Mouse (Mus musculus): ENCODE measurements around the gene Dgkh. TPM values are rescaled to one million over a fixed set of nuclear protein-coding genes. Genes with fewer than 3 reads are reported as not detected.

Gene Dgkh
- polyA plus RNA-seq, 1 experiment = 1.2 TPM

DNA sequence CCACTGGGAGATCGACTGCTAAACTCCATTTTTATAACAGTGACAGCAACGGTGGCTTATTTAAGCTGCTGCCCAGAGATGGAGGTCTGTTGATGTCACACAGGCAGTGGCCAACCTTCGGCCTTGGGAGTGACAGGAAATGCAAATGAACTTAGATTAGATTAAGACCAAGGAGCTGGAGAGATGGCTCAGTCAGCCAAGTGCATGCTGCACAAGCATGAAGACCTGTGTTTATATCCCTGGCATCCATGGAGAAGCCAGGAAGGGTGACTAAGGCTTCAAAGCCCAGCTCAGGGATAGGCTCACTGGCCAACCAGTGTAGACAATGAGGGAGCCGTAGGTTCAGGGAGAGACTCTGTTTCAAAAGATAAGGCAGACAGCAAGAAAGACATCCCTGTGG is 48.4 kb downstream of the Dgkh start:
- TF ChIP-seq USF1 (IDR thresholded peaks at IDR 0.05; ENCODE audit: low read depth) = no peak
- Histone ChIP-seq H3K36me3 (ENCODE audit: control insufficient read depth, insufficient read depth) (no peaks in the 10 kb centered on the region), H3K4me3 (ENCODE audit: insufficient read depth, poor library complexity, severe bottlenecking) (no peak overlapping the region), H3K79me3 (ENCODE audit: low read depth) (no peaks in the 10 kb centered on the region), H3ac (ENCODE audit: control insufficient read depth, insufficient read length, low read depth) (no peak overlapping the region), H3K79me2 (ENCODE audit: control insufficient read depth, insufficient read depth) (no peaks in the 10 kb centered on the region), H3K27me3 (ENCODE audit: control insufficient read depth, insufficient read depth, insufficient read length) (no peaks in the 10 kb centered on the region)

DNA sequence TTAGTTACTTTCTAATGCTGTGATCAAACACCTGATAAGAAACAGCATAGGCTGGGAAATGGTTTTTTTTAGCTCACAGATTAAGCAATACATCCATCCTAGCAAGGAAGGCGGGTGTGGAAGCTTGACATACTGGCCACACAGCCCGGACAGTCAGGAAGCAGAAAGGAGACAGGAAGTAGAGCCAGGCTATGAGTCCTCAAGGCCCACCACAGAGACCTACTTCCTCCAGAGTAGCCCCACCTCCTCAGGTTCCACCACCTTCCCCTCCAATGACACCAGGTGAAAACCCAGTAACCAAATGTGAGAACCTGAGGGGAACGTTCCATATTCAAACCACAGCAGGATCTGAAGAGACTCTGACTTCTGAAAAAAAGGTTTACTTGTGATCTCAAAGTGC is 53.6 kb downstream of the Dgkh start:
- no peak for TF ChIP-seq MYOD1 (IDR thresholded peaks at IDR 0.05; ENCODE audit: control insufficient read depth, insufficient read length, low read depth)
- no peak for TF ChIP-seq FOSL1 (IDR thresholded peaks at IDR 0.05; ENCODE audit: insufficient read depth, low read length, poor library complexity, severe bottlenecking)
- no peak for TF ChIP-seq MAX (IDR thresholded peaks at IDR 0.05)
- no peak for TF ChIP-seq USF1 (IDR thresholded peaks at IDR 0.05; ENCODE audit: low read depth)
- no peak for TF ChIP-seq CEBPB (IDR thresholded peaks at IDR 0.05; ENCODE audit: low read depth)
- TF ChIP-seq MYOG (IDR thresholded peaks at IDR 0.05; ENCODE audit: control insufficient read depth, extremely low read depth, insufficient read length) = no peak
- no peak for TF ChIP-seq CTCF (IDR thresholded peaks at IDR 0.05; ENCODE audit: control insufficient read depth, insufficient read depth, insufficient read length)
- no peak overlapping the region for H3K4me3 ChIP-seq (ENCODE audit: insufficient read depth, poor library complexity, severe bottlenecking)
- H3K79me2 ChIP-seq (ENCODE audit: control insufficient read depth, insufficient read depth) = no peaks in the 10 kb centered on the region
- H3ac ChIP-seq (ENCODE audit: control insufficient read depth, insufficient read length, low read depth) = no peak overlapping the region
- no peaks in the 10 kb centered on the region for H3K36me3 ChIP-seq (ENCODE audit: control insufficient read depth, insufficient read depth)
- H3K27me3 ChIP-seq (ENCODE audit: control insufficient read depth, insufficient read depth, insufficient read length) = no peaks in the 10 kb centered on the region
- no peaks in the 10 kb centered on the region for H3K79me3 ChIP-seq (ENCODE audit: low read depth)

DNA sequence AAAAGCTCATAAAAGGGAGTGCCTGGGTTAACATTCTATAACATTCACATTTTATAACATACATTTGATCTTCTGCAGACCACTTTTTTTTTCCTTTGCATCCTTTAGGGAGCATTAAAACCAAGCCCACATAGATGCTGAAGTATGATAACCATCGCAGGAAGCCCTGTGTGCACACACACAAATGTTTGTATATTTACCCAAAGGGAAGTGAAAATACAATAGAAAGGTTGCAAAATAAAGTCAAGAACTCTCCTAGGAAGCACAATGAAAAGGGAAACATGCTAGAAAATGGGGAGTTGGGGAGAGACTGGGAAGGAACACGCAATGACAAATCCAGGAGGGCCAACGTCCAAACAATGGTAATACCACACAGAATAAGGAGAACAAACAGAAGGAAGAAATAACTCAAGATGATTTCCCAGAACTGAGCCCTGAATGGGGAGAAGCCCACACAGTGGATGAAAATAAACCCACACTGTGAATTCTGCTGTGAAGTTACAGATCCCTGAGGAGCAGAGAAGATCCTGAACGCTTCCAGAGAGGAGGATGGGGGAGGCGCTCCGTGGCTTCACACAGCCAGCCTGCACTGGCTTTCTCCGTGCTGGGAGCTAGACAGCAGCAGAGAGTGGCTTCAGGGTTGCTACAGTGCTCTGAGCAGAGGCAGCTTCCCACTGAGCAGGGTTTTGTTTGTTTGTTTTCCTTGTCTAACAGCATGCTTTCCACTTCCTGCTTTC is 54.6 kb downstream of the Dgkh start:
- no peak overlapping the region for H3K4me3 ChIP-seq (ENCODE audit: insufficient read depth, poor library complexity, severe bottlenecking)
- no peaks in the 10 kb centered on the region for H3K36me3 ChIP-seq (ENCODE audit: control insufficient read depth, insufficient read depth)
- no peaks in the 10 kb centered on the region for H3K27me3 ChIP-seq (ENCODE audit: control insufficient read depth, insufficient read depth, insufficient read length)
- no peaks in the 10 kb centered on the region for H3K79me3 ChIP-seq (ENCODE audit: low read depth)
- no peak for TF ChIP-seq CTCF (IDR thresholded peaks at IDR 0.05; ENCODE audit: control insufficient read depth, insufficient read depth, insufficient read length)
- no peak for TF ChIP-seq MAX (IDR thresholded peaks at IDR 0.05)
- no peak for TF ChIP-seq MYOG (IDR thresholded peaks at IDR 0.05; ENCODE audit: control insufficient read depth, extremely low read depth, insufficient read length)
- TF ChIP-seq USF1 (IDR thresholded peaks at IDR 0.05; ENCODE audit: low read depth) = no peak
- TF ChIP-seq MYOD1 (IDR thresholded peaks at IDR 0.05; ENCODE audit: control insufficient read depth, insufficient read length, low read depth) = no peak
- TF ChIP-seq CEBPB (IDR thresholded peaks at IDR 0.05; ENCODE audit: low read depth) = no peak
- no peak for TF ChIP-seq FOSL1 (IDR thresholded peaks at IDR 0.05; ENCODE audit: insufficient read depth, low read length, poor library complexity, severe bottlenecking)
- no peak overlapping the region for H3ac ChIP-seq (ENCODE audit: control insufficient read depth, insufficient read length, low read depth)
- no peaks in the 10 kb centered on the region for H3K79me2 ChIP-seq (ENCODE audit: control insufficient read depth, insufficient read depth)

GRCm38 (mm10) chr14:78676457-78676856 is 56.1 kb downstream of the Dgkh start:
- Histone ChIP-seq H3K27me3 (ENCODE audit: control insufficient read depth, insufficient read depth, insufficient read length) (no peaks in the 10 kb centered on the region), H3K79me2 (ENCODE audit: control insufficient read depth, insufficient read depth) (no peaks in the 10 kb centered on the region), H3K4me3 (ENCODE audit: insufficient read depth, poor library complexity, severe bottlenecking) (no peak overlapping the region), H3K36me3 (ENCODE audit: control insufficient read depth, insufficient read depth) (no peaks in the 10 kb centered on the region), H3ac (ENCODE audit: control insufficient read depth, insufficient read length, low read depth) (no peak overlapping the region), H3K79me3 (ENCODE audit: low read depth) (no peaks in the 10 kb centered on the region)
- TF ChIP-seq USF1 (IDR thresholded peaks at IDR 0.05; ENCODE audit: low read depth) (no peak), MAX (IDR thresholded peaks at IDR 0.05) (no peak)

- H3K27me3 ChIP-seq (ENCODE audit: control insufficient read depth, insufficient read depth, insufficient read length) = no peaks in the 10 kb centered on the region
- no peaks in the 10 kb centered on the region for H3K79me2 ChIP-seq (ENCODE audit: control insufficient read depth, insufficient read depth)
- TF ChIP-seq MYOG (IDR thresholded peaks at IDR 0.05; ENCODE audit: control insufficient read depth, extremely low read depth, insufficient read length) (no peak), MYOD1 (IDR thresholded peaks at IDR 0.05; ENCODE audit: control insufficient read depth, insufficient read length, low read depth) (no peak), MAX (IDR thresholded peaks at IDR 0.05) (no peak), CTCF (IDR thresholded peaks at IDR 0.05; ENCODE audit: control insufficient read depth, insufficient read depth, insufficient read length) (no peak), USF1 (IDR thresholded peaks at IDR 0.05; ENCODE audit: low read depth) (no peak), CEBPB (IDR thresholded peaks at IDR 0.05; ENCODE audit: low read depth) (no peak)
- H3K4me3 ChIP-seq (ENCODE audit: insufficient read depth, poor library complexity, severe bottlenecking) = no peak overlapping the region
- no peak overlapping the region for H3ac ChIP-seq (ENCODE audit: control insufficient read depth, insufficient read length, low read depth)
- H3K36me3 ChIP-seq (ENCODE audit: control insufficient read depth, insufficient read depth) = no peaks in the 10 kb centered on the region
- no peaks in the 10 kb centered on the region for H3K79me3 ChIP-seq (ENCODE audit: low read depth)
These were observed 58.0 kb downstream of the Dgkh start for GRCm38 (mm10) chr14:78674606-78675005.

- TF ChIP-seq FOSL1 (IDR thresholded peaks at IDR 0.05; ENCODE audit: insufficient read depth, low read length, poor library complexity, severe bottlenecking) (no peak), CEBPB (IDR thresholded peaks at IDR 0.05; ENCODE audit: low read depth) (no peak), MYOD1 (IDR thresholded peaks at IDR 0.05; ENCODE audit: control insufficient read depth, insufficient read length, low read depth) (no peak), CTCF (IDR thresholded peaks at IDR 0.05; ENCODE audit: control insufficient read depth, insufficient read depth, insufficient read length) (no peak), MAX (IDR thresholded peaks at IDR 0.05) (no peak), MYOG (IDR thresholded peaks at IDR 0.05; ENCODE audit: control insufficient read depth, extremely low read depth, insufficient read length) (no peak), USF1 (IDR thresholded peaks at IDR 0.05; ENCODE audit: low read depth) (no peak)
- Histone ChIP-seq H3K79me2 (ENCODE audit: control insufficient read depth, insufficient read depth) (no peaks in the 10 kb centered on the region), H3ac (ENCODE audit: control insufficient read depth, insufficient read length, low read depth) (no peak overlapping the region), H3K79me3 (ENCODE audit: low read depth) (no peaks in the 10 kb centered on the region), H3K36me3 (ENCODE audit: control insufficient read depth, insufficient read depth) (no peaks in the 10 kb centered on the region), H3K4me3 (ENCODE audit: insufficient read depth, poor library complexity, severe bottlenecking) (no peak overlapping the region), H3K27me3 (ENCODE audit: control insufficient read depth, insufficient read depth, insufficient read length) (no peaks in the 10 kb centered on the region)
These were observed 62.6 kb downstream of the Dgkh start for GRCm38 (mm10) chr14:78669986-78670385.
